Mouse (Mus musculus): ENCODE data around the gene Ttc25.

DNA sequence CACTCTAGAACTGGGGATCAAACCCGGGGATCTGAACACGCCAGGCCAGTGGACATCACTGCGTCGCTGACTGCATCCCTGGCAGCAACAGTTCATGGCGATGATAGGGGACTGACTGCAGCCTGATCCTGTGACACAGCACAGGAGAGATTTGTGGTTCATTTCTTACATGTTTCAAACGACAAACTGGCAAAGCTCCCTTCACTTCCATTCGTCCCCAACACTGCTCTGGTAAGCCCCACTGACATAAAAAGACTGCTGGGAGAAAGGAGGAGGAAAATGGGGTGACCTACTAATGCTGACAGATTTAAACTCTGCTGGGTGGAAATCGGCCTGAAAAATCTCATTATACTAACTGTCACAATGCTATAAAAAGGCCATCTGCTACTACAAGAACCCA lies 58.4 kb downstream of the Ttc25 start:
- no peak for TF ChIP-seq CHD2 (IDR thresholded peaks at IDR 0.05; ENCODE audit: low read depth, low read length)
- no peak for TF ChIP-seq ZC3H11A (IDR thresholded peaks at IDR 0.05; ENCODE audit: borderline replicate concordance, low read depth, low read length)

All from ES-E14 (cell line).